In the genomic region with DNA sequence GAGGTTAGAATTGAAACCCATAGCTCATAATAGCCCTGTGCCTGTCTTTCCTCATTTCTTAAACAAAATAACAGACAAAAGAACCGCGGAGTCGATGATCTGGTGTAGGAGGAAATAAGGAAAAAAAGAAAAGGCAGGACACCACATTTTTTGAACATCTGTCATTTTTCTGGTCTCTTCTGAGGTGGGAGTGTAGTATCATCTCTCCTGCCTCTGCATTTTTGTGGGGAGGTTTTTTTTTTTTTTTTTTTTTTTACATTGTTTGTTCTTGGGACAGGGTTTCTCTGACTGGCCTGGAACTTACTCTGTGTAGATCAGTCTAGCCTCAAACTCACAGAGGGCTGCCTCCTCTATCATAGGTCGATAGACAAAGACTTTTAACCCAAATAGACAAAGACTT, we compare ENCODE assay signal across 8 mouse cellular contexts. TPM values are rescaled to one million over a fixed set of nuclear protein-coding genes. Genes with fewer than 3 reads are reported as not detected.
DNase-seq lines count a peak whose midpoint lies in the region; ATAC-seq and TF ChIP-seq lines count a peak whose summit lies in the region.

No protein-coding gene starts in this region.

- peaks cover 8% of the 10 kb centered on the region for H3K4me1 ChIP-seq in lung, embryonic 14.5 days (ENCODE audit: insufficient read depth)
- peaks cover 12% of the 10 kb centered on the region for H3K4me1 ChIP-seq in embryonic facial prominence, embryonic 12.5 days
- peaks cover 17% of the 10 kb centered on the region for H3K4me1 ChIP-seq in intestine, embryonic 14.5 days (replicated peaks; ENCODE audit: control insufficient read depth, insufficient read depth, low read length)
- peaks cover 12% of the 10 kb centered on the region; the same call in 1 of the 2 replicates for H3K4me1 ChIP-seq in neural tube, embryonic 12.5 days

- peak overlapping the region; percentile 71 for H3K4me2 ChIP-seq in lung, embryonic 14.5 days
- peak overlapping the region; percentile 62 for H3K4me2 ChIP-seq in embryonic facial prominence, embryonic 12.5 days (replicated peaks)
- peak overlapping the region; percentile 64 for H3K4me2 ChIP-seq in intestine, embryonic 14.5 days (ENCODE audit: low read length)
- H3K4me2 ChIP-seq in neural tube, embryonic 12.5 days (replicated peaks): peak overlapping the region; percentile 78

- 0 out of 2 replicates have a peak, but pooled peaks have one; percentile 1 for ATAC-seq in lung, embryonic 14.5 days (ENCODE audit: insufficient read depth)
- ATAC-seq in embryonic facial prominence, embryonic 12.5 days (ENCODE audit: insufficient number of reproducible peaks, insufficient read depth, low FRiP score, low TSS enrichment): no peak
- ATAC-seq in intestine, embryonic 14.5 days (replicated peaks; ENCODE audit: low FRiP score, low TSS enrichment, low read depth): no peak; the same call in 1 of the 2 replicates
- no peak for ATAC-seq in neural tube, embryonic 12.5 days (ENCODE audit: low FRiP score, low read depth)
- ATAC-seq in activated CD4-positive, CD25-positive, alpha-beta regulatory T cell, adult 4 months: no peak
- no peak for ATAC-seq in inflammation-experienced regulatory T-cells, adult 6 months

- no peaks in the 10 kb centered on the region for H3K9me3 ChIP-seq in lung, embryonic 14.5 days (ENCODE audit: low read depth, low read length)
- no peaks in the 10 kb centered on the region for H3K9me3 ChIP-seq in embryonic facial prominence, embryonic 12.5 days
- H3K9me3 ChIP-seq in intestine, embryonic 14.5 days (ENCODE audit: control insufficient read depth, low read length): no peaks in the 10 kb centered on the region
- no peaks in the 10 kb centered on the region for H3K9me3 ChIP-seq in neural tube, embryonic 12.5 days

- peak overlapping the region; percentile 94 for H3K9ac ChIP-seq in lung, embryonic 14.5 days
- H3K9ac ChIP-seq in embryonic facial prominence, embryonic 12.5 days: peak overlapping the region; percentile 87
- peak overlapping the region; percentile 94 for H3K9ac ChIP-seq in intestine, embryonic 14.5 days (ENCODE audit: low read length)
- peak overlapping the region; percentile 81 for H3K9ac ChIP-seq in neural tube, embryonic 12.5 days

- peak; percentile 13 for DNase-seq in lung, embryonic 14.5 days
- no peak for DNase-seq in lung, postnatal 4 days
- no peak for DNase-seq in intestine, embryonic 14.5 days (ENCODE audit: low spot score)
- DNase-seq in frontal cortex, postnatal 25 days (ENCODE audit: low spot score in 2 of 2): no peak

- peak overlapping the region; percentile 78 for H3K4me3 ChIP-seq in lung, embryonic 14.5 days (ENCODE audit: low read depth, low read length)
- H3K4me3 ChIP-seq in embryonic facial prominence, embryonic 12.5 days: peak overlapping the region; percentile 86
- H3K4me3 ChIP-seq in intestine, embryonic 14.5 days (ENCODE audit: low read depth, low read length): peak overlapping the region; percentile 97
- peak overlapping the region; percentile 89 for H3K4me3 ChIP-seq in neural tube, embryonic 12.5 days

- H3K27me3 ChIP-seq in lung, embryonic 14.5 days (ENCODE audit: insufficient read depth, low read length): no peaks in the 10 kb centered on the region
- H3K27me3 ChIP-seq in embryonic facial prominence, embryonic 12.5 days: no peaks in the 10 kb centered on the region
- no peaks in the 10 kb centered on the region for H3K27me3 ChIP-seq in intestine, embryonic 14.5 days (replicated peaks; ENCODE audit: control insufficient read depth, insufficient read depth, low read length)
- H3K27me3 ChIP-seq in neural tube, embryonic 12.5 days (replicated peaks): 0 out of 2 replicates have a peak, but pooled peaks cover 6% of the 10 kb centered on the region

- H3K27ac ChIP-seq in lung, embryonic 14.5 days (ENCODE audit: low read depth): peak overlapping the region; percentile 95
- H3K27ac ChIP-seq in embryonic facial prominence, embryonic 12.5 days: peak overlapping the region; percentile 92
- peak overlapping the region; percentile 93 for H3K27ac ChIP-seq in intestine, embryonic 14.5 days (ENCODE audit: low read depth)
- H3K27ac ChIP-seq in neural tube, embryonic 12.5 days: no peak overlapping the region

- peaks cover 33% of the 10 kb centered on the region for H3K36me3 ChIP-seq in lung, embryonic 14.5 days (ENCODE audit: insufficient read depth)
- peaks cover 23% of the 10 kb centered on the region for H3K36me3 ChIP-seq in embryonic facial prominence, embryonic 12.5 days
- H3K36me3 ChIP-seq in intestine, embryonic 14.5 days (ENCODE audit: control insufficient read depth, insufficient read depth, low read length): peaks cover 37% of the 10 kb centered on the region
- H3K36me3 ChIP-seq in neural tube, embryonic 12.5 days: peaks cover 27% of the 10 kb centered on the region

- WGBS in lung, embryonic 14.5 days: under 1% methylated on average over 4 of the region's 4 CpGs
- WGBS in embryonic facial prominence, embryonic 12.5 days: 3% methylated on average over 4 of the region's 4 CpGs
- 0% methylated on average over 4 of the region's 4 CpGs for WGBS in intestine, embryonic 14.5 days
- WGBS in neural tube, embryonic 12.5 days: 3% methylated on average over 4 of the region's 4 CpGs

- no peak for TF ChIP-seq CTCF in lung, embryonic 14.5 days (IDR thresholded peaks at IDR 0.05; ENCODE audit: low read depth)

RNA-seq across cellular contexts. Expression of a gene that starts 0.9 kb away (rescaled TPM):
- 200 and 220 TPM in 2 replicates for polyA plus RNA-seq in lung, embryonic 14.5 days (2014; fragmentation: Nextera tagmentation; extraction: Ambion mirVana)
- 173 and 174 TPM in 2 replicates for polyA plus RNA-seq in embryonic facial prominence, embryonic 12.5 days (2016; fragmentation: Nextera tagmentation; extraction: Ambion mirVana)
- 158 and 169 TPM in 2 replicates for polyA plus RNA-seq in intestine, embryonic 14.5 days (2014; fragmentation: Nextera tagmentation; extraction: Ambion mirVana)
- polyA plus RNA-seq in neural tube, embryonic 12.5 days (2016; fragmentation: Nextera tagmentation; extraction: Ambion mirVana): 113 and 115 TPM in 2 replicates
- 10 to 100 TPM; 82.6 to 87.8 TPM for polyA plus RNA-seq in activated CD4-positive, CD25-positive, alpha-beta regulatory T cell, adult 4 months (2017; shearing (Covaris generic))
- polyA plus RNA-seq in inflammation-experienced regulatory T-cells, adult 6 months (2017; shearing (Covaris generic)): 100 to 1,000 TPM in 1 of 3 experiments, 10 to 100 TPM in 2; 45.4 to 216 (median 61.4) TPM

RNA-seq across cellular contexts. Expression of a gene that starts 39.0 kb away (rescaled TPM):
- 0.37 and 0.45 TPM in 2 replicates for polyA plus RNA-seq in lung, embryonic 14.5 days (2014; fragmentation: Nextera tagmentation; extraction: Ambion mirVana)
- 0.33 and 0.80 TPM in 2 replicates for polyA plus RNA-seq in embryonic facial prominence, embryonic 12.5 days (2016; fragmentation: Nextera tagmentation; extraction: Ambion mirVana)
- 0.77 and 0.96 TPM in 2 replicates for polyA plus RNA-seq in intestine, embryonic 14.5 days (2014; fragmentation: Nextera tagmentation; extraction: Ambion mirVana)
- 0.45 and 0.46 TPM in 2 replicates for polyA plus RNA-seq in neural tube, embryonic 12.5 days (2016; fragmentation: Nextera tagmentation; extraction: Ambion mirVana)
- polyA plus RNA-seq in activated CD4-positive, CD25-positive, alpha-beta regulatory T cell, adult 4 months (2017; shearing (Covaris generic)): under 1 TPM in 1 of 2 experiments, not detected in 1; 0.29 TPM
- polyA plus RNA-seq in inflammation-experienced regulatory T-cells, adult 6 months (2017; shearing (Covaris generic)): under 1 TPM in 1 of 3 experiments, not detected in 2; 0.41 TPM

RNA-seq across cellular contexts. Expression of a gene that starts 45.7 kb away (rescaled TPM):
- 0.11 TPM in 2 replicates for polyA plus RNA-seq in lung, embryonic 14.5 days (2014; fragmentation: Nextera tagmentation; extraction: Ambion mirVana)
- polyA plus RNA-seq in embryonic facial prominence, embryonic 12.5 days (2016; fragmentation: Nextera tagmentation; extraction: Ambion mirVana): 0.10 and 0.13 TPM in 2 replicates
- polyA plus RNA-seq in intestine, embryonic 14.5 days (2014; fragmentation: Nextera tagmentation; extraction: Ambion mirVana): 0.12 TPM in 1 of 2 replicates, not detected in the other
- 0.05 and 0.15 TPM in 2 replicates for polyA plus RNA-seq in neural tube, embryonic 12.5 days (2016; fragmentation: Nextera tagmentation; extraction: Ambion mirVana)
- under 1 TPM in 1 of 2 experiments, not detected in 1; 0.17 TPM for polyA plus RNA-seq in activated CD4-positive, CD25-positive, alpha-beta regulatory T cell, adult 4 months (2017; shearing (Covaris generic))
- polyA plus RNA-seq in inflammation-experienced regulatory T-cells, adult 6 months (2017; shearing (Covaris generic)): not detected

RNA-seq across cellular contexts. Expression of a gene that starts 56.9 kb away (rescaled TPM):
- not detected in 2 replicates for polyA plus RNA-seq in lung, embryonic 14.5 days (2014; fragmentation: Nextera tagmentation; extraction: Ambion mirVana)
- 0.13 and 0.14 TPM in 2 replicates for polyA plus RNA-seq in embryonic facial prominence, embryonic 12.5 days (2016; fragmentation: Nextera tagmentation; extraction: Ambion mirVana)
- polyA plus RNA-seq in intestine, embryonic 14.5 days (2014; fragmentation: Nextera tagmentation; extraction: Ambion mirVana): 0.05 TPM in 1 of 2 replicates, not detected in the other
- polyA plus RNA-seq in neural tube, embryonic 12.5 days (2016; fragmentation: Nextera tagmentation; extraction: Ambion mirVana): 0.10 and 0.13 TPM in 2 replicates
- polyA plus RNA-seq in activated CD4-positive, CD25-positive, alpha-beta regulatory T cell, adult 4 months (2017; shearing (Covaris generic)): not detected
- polyA plus RNA-seq in inflammation-experienced regulatory T-cells, adult 6 months (2017; shearing (Covaris generic)): not detected
